Mouse (Mus musculus): ENCODE results near the gene Tcf7l2. TPM values are rescaled to one million over a fixed set of nuclear protein-coding genes. Genes with fewer than 3 reads are reported as not detected.

Gene Tcf7l2
- polyA plus RNA-seq, 1 experiment, result 18.8 TPM

DNA sequence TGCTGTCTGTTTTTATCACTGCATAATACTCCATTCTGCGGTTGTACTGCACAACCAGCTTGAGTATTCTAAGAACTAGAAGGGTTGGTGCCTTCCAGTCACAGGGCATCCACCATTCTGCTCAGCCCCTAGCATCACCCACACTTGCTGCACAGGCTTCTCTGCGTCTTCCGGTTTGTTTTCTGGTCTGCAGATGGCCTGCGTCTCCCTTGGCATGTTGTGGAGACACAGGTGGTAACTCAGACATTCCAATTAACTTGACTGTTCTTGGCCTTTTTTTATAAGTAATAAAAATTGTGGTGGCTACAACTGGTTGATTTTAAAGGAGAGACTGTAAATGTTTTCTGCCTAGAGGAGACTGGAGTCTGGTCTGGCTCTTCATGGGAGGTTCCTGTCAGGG lies 67.9 kb downstream of the Tcf7l2 start:
- H3K4me1 ChIP-seq (ENCODE audit: control insufficient read depth, insufficient read depth, low read length), result peaks cover 4% of the 10 kb centered on the region
- H3K4me3 ChIP-seq (ENCODE audit: insufficient read depth, low read length), result no peak overlapping the region
- TF ChIP-seq CTCF (IDR thresholded peaks at IDR 0.05; ENCODE audit: low read depth, low read length) (no peak), POLR2A (IDR thresholded peaks at IDR 0.05; ENCODE audit: borderline replicate concordance, low read depth, low read length) (no peak)
- no peak overlapping the region for H3K27ac ChIP-seq (ENCODE audit: insufficient read depth, low read depth, low read length)

DNA sequence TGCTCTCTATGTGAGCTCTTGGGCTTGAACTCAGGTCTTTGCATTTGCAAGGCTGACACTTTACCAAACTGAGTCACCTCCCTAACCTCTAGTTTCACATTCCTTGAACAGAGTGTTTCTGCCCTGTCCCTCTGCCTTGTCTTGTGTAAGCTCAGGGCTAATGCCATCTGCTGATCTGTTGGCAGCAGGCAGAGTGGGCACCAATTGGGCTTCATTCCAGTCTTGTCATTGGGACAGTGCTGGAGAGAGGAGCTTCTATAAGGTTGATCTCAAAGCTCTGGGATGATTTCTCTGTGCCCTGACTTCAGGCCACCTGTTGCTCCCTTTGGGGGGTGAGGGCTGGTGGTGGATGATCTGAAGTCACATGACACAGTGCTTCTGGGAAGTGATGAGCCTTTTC lies 70.6 kb downstream of the Tcf7l2 start:
- no peak for TF ChIP-seq CTCF (IDR thresholded peaks at IDR 0.05; ENCODE audit: low read depth, low read length)
- no peak for TF ChIP-seq POLR2A (IDR thresholded peaks at IDR 0.05; ENCODE audit: borderline replicate concordance, low read depth, low read length)
- Histone ChIP-seq H3K4me3 (ENCODE audit: insufficient read depth, low read length) (no peak overlapping the region), H3K27ac (ENCODE audit: insufficient read depth, low read depth, low read length) (no peak overlapping the region), H3K4me1 (ENCODE audit: control insufficient read depth, insufficient read depth, low read length) (peaks cover 4% of the 10 kb centered on the region)

- Histone ChIP-seq H3K4me3 (ENCODE audit: insufficient read depth, low read length) (no peak overlapping the region), H3K4me1 (ENCODE audit: control insufficient read depth, insufficient read depth, low read length) (no peaks in the 10 kb centered on the region), H3K27ac (ENCODE audit: insufficient read depth, low read depth, low read length) (no peak overlapping the region)
- TF ChIP-seq POLR2A (IDR thresholded peaks at IDR 0.05; ENCODE audit: borderline replicate concordance, low read depth, low read length), result no peak
- no peak for TF ChIP-seq CTCF (IDR thresholded peaks at IDR 0.05; ENCODE audit: low read depth, low read length)
Measured at GRCm38 (mm10) chr19:55815010-55815790, 73.6 kb downstream of the Tcf7l2 start.

GRCm38 (mm10) chr19:55816974-55817373 lies 75.4 kb downstream of the Tcf7l2 start:
- Histone ChIP-seq H3K27ac (ENCODE audit: insufficient read depth, low read depth, low read length) (no peak overlapping the region), H3K4me1 (ENCODE audit: control insufficient read depth, insufficient read depth, low read length) (no peaks in the 10 kb centered on the region), H3K4me3 (ENCODE audit: insufficient read depth, low read length) (no peak overlapping the region)
- TF ChIP-seq POLR2A (IDR thresholded peaks at IDR 0.05; ENCODE audit: borderline replicate concordance, low read depth, low read length) (no peak), CTCF (IDR thresholded peaks at IDR 0.05; ENCODE audit: low read depth, low read length) (no peak)

DNA sequence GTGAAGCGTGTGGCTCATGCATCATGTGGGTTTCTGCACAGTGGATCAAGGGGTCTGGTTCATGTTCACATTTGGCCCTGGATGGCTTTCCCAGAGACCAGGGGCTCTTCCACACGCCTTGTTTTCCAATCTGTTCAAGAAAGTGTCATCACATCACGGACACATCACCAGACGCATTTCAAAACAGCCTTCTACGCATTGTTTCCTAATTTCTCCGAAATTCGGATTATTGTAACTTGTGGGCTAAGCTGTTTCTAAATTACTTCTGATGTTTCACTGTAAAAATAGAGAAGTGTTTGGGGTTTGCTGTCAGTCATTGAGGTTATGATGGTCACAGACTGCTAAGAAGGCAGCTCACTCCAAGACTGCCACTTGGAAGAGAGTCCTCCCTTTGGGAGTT lies 78.6 kb downstream of the Tcf7l2 start:
- TF ChIP-seq CTCF (IDR thresholded peaks at IDR 0.05; ENCODE audit: low read depth, low read length) (no peak), POLR2A (IDR thresholded peaks at IDR 0.05; ENCODE audit: borderline replicate concordance, low read depth, low read length) (no peak)
- Histone ChIP-seq H3K4me3 (ENCODE audit: insufficient read depth, low read length) (no peak overlapping the region), H3K4me1 (ENCODE audit: control insufficient read depth, insufficient read depth, low read length) (no peaks in the 10 kb centered on the region), H3K27ac (ENCODE audit: insufficient read depth, low read depth, low read length) (no peak overlapping the region)

DNA sequence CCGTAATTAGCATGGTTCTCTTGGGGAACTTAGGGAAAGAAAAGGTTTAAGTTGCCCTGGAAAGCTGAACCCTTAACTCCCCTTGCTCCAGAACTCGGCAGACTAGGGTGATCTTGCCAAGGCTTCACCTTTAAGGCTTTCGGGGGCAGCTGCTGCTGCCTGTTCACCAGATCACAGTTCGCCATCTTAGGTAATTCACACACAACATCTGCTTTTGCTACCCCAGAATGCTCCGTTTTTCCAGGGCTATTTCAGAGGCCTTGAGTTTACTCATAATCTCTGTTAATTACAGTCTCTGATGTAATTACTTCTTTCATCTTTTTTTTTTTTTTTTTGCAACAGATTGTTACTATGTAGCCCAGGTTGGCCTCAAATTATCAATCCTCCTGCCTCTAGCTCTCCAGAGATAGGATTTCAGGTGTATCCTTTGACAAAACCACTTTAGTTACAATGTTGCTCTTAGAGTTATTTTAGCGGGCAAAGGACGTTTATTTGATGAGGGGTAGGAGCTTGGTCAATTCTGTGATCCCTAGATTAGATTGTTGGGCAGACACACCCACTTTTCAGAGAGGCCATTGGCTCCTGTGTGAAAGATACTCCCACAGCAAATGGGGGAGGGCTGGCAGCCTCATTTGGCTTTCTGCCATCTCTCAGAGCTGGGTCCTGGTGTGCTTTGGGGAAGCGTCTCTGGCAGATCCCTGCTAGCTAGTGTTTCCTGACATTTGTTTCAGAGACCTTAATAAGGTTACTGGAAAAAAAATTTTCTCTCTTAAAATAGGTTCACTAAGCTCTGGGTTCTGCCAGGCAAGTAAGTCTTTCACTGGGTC lies 83.6 kb downstream of the Tcf7l2 start:
- Histone ChIP-seq H3K27ac (ENCODE audit: insufficient read depth, low read depth, low read length) (no peak overlapping the region), H3K4me3 (ENCODE audit: insufficient read depth, low read length) (no peak overlapping the region), H3K4me1 (ENCODE audit: control insufficient read depth, insufficient read depth, low read length) (peaks cover 3% of the 10 kb centered on the region)
- TF ChIP-seq POLR2A (IDR thresholded peaks at IDR 0.05; ENCODE audit: borderline replicate concordance, low read depth, low read length), result no peak
- TF ChIP-seq CTCF (IDR thresholded peaks at IDR 0.05; ENCODE audit: low read depth, low read length), result no peak

GRCm38 (mm10) chr19:55825951-55826507 lies 84.4 kb downstream of the Tcf7l2 start:
- Histone ChIP-seq H3K27ac (ENCODE audit: insufficient read depth, low read depth, low read length) (no peak overlapping the region), H3K4me1 (ENCODE audit: control insufficient read depth, insufficient read depth, low read length) (peaks cover 3% of the 10 kb centered on the region), H3K4me3 (ENCODE audit: insufficient read depth, low read length) (no peak overlapping the region)
- TF ChIP-seq CTCF (IDR thresholded peaks at IDR 0.05; ENCODE audit: low read depth, low read length) (no peak), POLR2A (IDR thresholded peaks at IDR 0.05; ENCODE audit: borderline replicate concordance, low read depth, low read length) (no peak)

- Histone ChIP-seq H3K27ac (ENCODE audit: insufficient read depth, low read depth, low read length) (no peak overlapping the region), H3K4me3 (ENCODE audit: insufficient read depth, low read length) (no peak overlapping the region), H3K4me1 (ENCODE audit: control insufficient read depth, insufficient read depth, low read length) (peaks cover 3% of the 10 kb centered on the region)
- no peak for TF ChIP-seq CTCF (IDR thresholded peaks at IDR 0.05; ENCODE audit: low read depth, low read length)
- no peak for TF ChIP-seq POLR2A (IDR thresholded peaks at IDR 0.05; ENCODE audit: borderline replicate concordance, low read depth, low read length)
Measured at GRCm38 (mm10) chr19:55827613-55828259, 86.1 kb downstream of the Tcf7l2 start.

DNA sequence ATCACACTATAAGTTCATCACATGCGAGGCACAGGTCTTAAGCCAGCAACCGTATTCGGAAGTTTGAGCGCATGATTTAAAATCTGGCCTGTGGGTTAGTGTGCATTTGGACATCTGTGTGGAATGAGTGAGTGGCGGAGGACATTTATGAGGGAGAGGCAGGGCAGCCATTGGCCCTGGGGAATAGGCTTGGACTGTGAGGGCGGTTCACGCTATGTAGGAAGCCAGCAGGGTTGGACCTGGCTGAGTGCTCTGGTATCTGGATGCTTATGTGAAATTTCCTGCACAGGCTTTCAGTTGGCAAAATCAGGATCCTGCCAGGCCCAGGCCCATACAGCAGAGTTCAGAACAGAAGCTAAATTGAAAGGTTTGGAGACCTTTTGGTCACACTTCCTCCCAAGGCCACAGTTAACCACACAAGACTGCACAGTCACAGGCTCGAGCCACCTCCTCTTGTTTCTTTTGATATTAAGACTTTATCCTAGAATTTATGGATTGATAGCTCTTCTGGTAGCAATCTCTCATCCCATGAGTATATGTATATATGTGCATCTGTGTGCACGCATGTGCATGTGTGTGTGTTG lies 89.4 kb downstream of the Tcf7l2 start:
- no peak for TF ChIP-seq POLR2A (IDR thresholded peaks at IDR 0.05; ENCODE audit: borderline replicate concordance, low read depth, low read length)
- no peak for TF ChIP-seq CTCF (IDR thresholded peaks at IDR 0.05; ENCODE audit: low read depth, low read length)
- Histone ChIP-seq H3K4me3 (ENCODE audit: insufficient read depth, low read length) (no peak overlapping the region), H3K27ac (ENCODE audit: insufficient read depth, low read depth, low read length) (no peak overlapping the region), H3K4me1 (ENCODE audit: control insufficient read depth, insufficient read depth, low read length) (peaks cover 3% of the 10 kb centered on the region)
